Mouse (Mus musculus) G1E (cell line): ENCODE results near the gene Gm17087.

Source experiments
- CTCF ChIP-seq: IDR thresholded peaks from 2 replicates; pipeline ENCODE4 v1.5.1; 2012; ENCODE audit warnings: low read depth, low read length, inconsistent platforms, mixed read lengths
- GATA1 ChIP-seq: IDR thresholded peaks from 2 replicates; pipeline ENCODE4 v1.6.1; 2012; ENCODE audit warnings: borderline replicate concordance, low read length, inconsistent platforms, mixed read lengths
- GATA2 ChIP-seq: IDR thresholded peaks from 2 replicates; pipeline ENCODE4 v1.6.1; 2012; ENCODE audit warnings: low read depth, low read length, inconsistent platforms, borderline replicate concordance
- POLR2AphosphoS5 ChIP-seq: IDR thresholded peaks from 2 replicates; pipeline ENCODE4 v1.6.1; 2012; ENCODE audit warnings: low read depth, low read length, inconsistent platforms; ENCODE audit not compliant: insufficient replicate concordance
- TAL1 ChIP-seq: conservative IDR thresholded peaks from 2 replicates; pipeline ENCODE4 v1.6.1; 2012; ENCODE audit warnings: low read depth, low read length, inconsistent platforms, mixed read lengths

DNA sequence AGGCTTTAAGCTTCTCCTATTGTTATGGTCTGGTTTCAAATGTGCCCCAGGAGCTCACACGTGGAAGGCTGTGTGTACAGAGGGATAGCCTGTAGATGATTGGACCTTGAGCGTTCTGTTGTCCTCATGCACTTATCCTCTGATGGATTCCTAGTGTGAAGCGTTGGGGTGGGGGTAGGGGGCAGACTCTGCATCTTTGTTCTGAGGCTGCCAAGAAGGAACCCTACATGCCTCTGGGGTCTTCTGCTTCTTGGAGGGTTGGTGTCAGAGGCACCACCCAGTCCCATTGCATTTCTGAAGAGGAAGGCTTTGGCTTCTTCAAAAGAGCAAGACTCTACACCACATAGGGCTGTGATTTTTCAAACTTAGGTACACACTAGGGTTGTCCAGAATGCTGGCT, 13.1 kb downstream of the Gm17087 start:
- TF ChIP-seq CTCF (no peak), POLR2AphosphoS5 (no peak), TAL1 (no peak), GATA2 (no peak), GATA1 (no peak)
